Mouse (Mus musculus): ENCODE measurements around the gene Synm. TPM values are rescaled to one million over a fixed set of nuclear protein-coding genes. Genes with fewer than 3 reads are reported as not detected.

Gene Synm
- 4.8 and 5.6 TPM in 2 replicates for polyA plus RNA-seq (2014; fragmentation: Nextera tagmentation; extraction: Ambion mirVana)

DNA sequence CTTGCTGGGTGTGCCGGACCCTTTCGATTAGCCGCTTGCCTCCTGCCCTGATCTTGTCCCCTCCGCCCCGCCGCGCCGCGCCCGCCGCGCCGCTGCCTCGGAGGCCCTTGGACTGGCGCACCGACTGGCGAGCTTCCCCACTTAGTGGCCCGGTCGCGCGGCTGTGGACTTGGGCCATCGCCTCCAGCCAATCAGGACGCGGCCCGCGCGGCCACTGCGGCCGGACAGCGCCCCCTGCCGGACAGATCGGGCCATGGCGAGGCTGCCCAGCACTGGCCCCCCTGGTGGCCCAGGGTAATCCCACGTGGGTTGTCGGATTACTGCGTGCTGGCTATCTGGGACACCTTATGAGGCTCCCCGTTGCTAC, at the start of gene Synm:
Synm (minus strand) TSS at position 114 of the 367 bp plus-strand sequence.
- Histone ChIP-seq H3K27ac (ENCODE audit: low read depth) (peak within 1 kb of the TSS; percentile 36; the same call in 1 of the 2 replicates), H3K9ac (peak within 1 kb of the TSS; percentile 50), H3K9me3 (ENCODE audit: low read depth, low read length) (no peaks in the 10 kb centered on the region), H3K27me3 (ENCODE audit: insufficient read depth, low read length) (peaks cover 7% of the 10 kb centered on the region), H3K36me3 (ENCODE audit: insufficient read depth) (no peaks in the 10 kb centered on the region), H3K4me2 (peak within 1 kb of the TSS; percentile 100), H3K4me3 (ENCODE audit: low read depth, low read length) (peak within 1 kb of the TSS; percentile 56), H3K4me1 (ENCODE audit: insufficient read depth) (no peaks in the 10 kb centered on the region)
- DNase-seq (peak; percentile 94), ATAC-seq (ENCODE audit: insufficient read depth) (peak; percentile 89)
- TF ChIP-seq CTCF (IDR thresholded peaks at IDR 0.05; ENCODE audit: low read depth): peak; percentile 87
- WGBS: under 1% methylated on average over 36 of the region's 37 CpGs

GRCm38 (mm10) chr7:67803857-67804215, 44.3 kb upstream of the Synm start:
- H3K4me3 ChIP-seq (ENCODE audit: low read depth, low read length): peak overlapping the region; percentile 37
- no peak for TF ChIP-seq CTCF (IDR thresholded peaks at IDR 0.05; ENCODE audit: low read depth)
- DNase-seq (no peak), ATAC-seq (ENCODE audit: insufficient read depth) (no peak; the same call in 1 of the 2 replicates)
- no peaks in the 10 kb centered on the region for H3K27me3 ChIP-seq (ENCODE audit: insufficient read depth, low read length)
- H3K27ac ChIP-seq (ENCODE audit: low read depth): no peak overlapping the region
- peak overlapping the region; percentile 23 for H3K9ac ChIP-seq
- no peaks in the 10 kb centered on the region for H3K9me3 ChIP-seq (ENCODE audit: low read depth, low read length)
- peak overlapping the region; percentile 64 for H3K4me2 ChIP-seq
- 13% methylated on average over 12 of the region's 13 CpGs for WGBS
- H3K4me1 ChIP-seq (ENCODE audit: insufficient read depth): peaks cover 6% of the 10 kb centered on the region
- no peaks in the 10 kb centered on the region for H3K36me3 ChIP-seq (ENCODE audit: insufficient read depth)

DNA sequence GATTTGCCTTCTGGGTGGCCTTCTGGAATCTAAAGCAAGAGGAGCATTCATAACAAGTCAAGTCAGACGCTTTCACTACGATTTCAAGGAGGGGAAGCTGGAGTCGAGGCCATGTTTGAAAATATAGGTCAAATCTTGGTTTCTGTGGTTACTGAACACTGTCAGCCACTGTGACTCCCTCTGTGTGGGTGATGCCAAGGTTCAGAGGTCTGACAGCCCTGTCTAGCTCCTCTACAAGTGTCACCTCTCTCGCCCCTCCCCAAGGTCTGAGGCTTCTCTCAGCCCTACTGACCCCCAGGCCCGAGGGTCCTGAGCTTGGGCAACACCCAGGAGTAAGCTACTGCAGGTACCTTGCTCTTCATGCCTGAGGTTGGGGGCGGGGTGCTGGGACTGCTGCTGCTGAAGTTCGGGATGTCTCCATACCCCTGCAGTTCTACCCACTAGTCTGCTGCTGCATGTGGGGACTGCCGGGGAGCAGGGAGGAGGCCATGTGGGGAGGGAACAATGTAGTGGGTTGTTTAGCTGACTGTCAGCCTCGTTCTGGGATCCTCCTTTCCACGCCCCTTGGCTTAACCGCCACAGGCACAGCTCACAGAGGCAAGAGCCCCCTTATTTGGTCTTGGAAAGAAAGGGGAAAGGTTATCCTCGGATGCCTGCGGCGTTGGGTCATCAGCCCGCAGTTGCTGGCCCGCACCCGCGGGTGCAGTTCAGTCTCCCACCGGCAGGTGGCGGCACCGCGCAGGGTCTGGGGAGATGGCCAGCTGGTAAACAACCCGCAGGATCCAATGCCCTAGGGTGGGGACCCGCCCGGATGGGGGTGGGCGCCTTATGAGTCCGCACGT, 43.7 kb upstream of the Synm start:
- ATAC-seq (ENCODE audit: insufficient read depth) (peak; percentile 88), DNase-seq (peak; percentile 91)
- Histone ChIP-seq H3K4me1 (ENCODE audit: insufficient read depth) (peaks cover 6% of the 10 kb centered on the region), H3K4me3 (ENCODE audit: low read depth, low read length) (peak overlapping the region; percentile 37), H3K27me3 (ENCODE audit: insufficient read depth, low read length) (no peaks in the 10 kb centered on the region), H3K9ac (peak overlapping the region; percentile 23), H3K9me3 (ENCODE audit: low read depth, low read length) (no peaks in the 10 kb centered on the region), H3K27ac (ENCODE audit: low read depth) (no peak overlapping the region), H3K36me3 (ENCODE audit: insufficient read depth) (no peaks in the 10 kb centered on the region), H3K4me2 (peak overlapping the region; percentile 64)
- 9% methylated on average over 28 of the region's 28 CpGs for WGBS
- peak; percentile 99 for TF ChIP-seq CTCF (IDR thresholded peaks at IDR 0.05; ENCODE audit: low read depth)

GRCm38 (mm10) chr7:67801022-67801421, 41.5 kb upstream of the Synm start:
- Histone ChIP-seq H3K4me1 (ENCODE audit: insufficient read depth) (peaks cover 6% of the 10 kb centered on the region), H3K4me2 (no peak overlapping the region), H3K4me3 (ENCODE audit: low read depth, low read length) (no peak overlapping the region), H3K27me3 (ENCODE audit: insufficient read depth, low read length) (no peaks in the 10 kb centered on the region), H3K27ac (ENCODE audit: low read depth) (no peak overlapping the region), H3K9me3 (ENCODE audit: low read depth, low read length) (no peaks in the 10 kb centered on the region), H3K36me3 (ENCODE audit: insufficient read depth) (no peaks in the 10 kb centered on the region), H3K9ac (no peak overlapping the region)
- WGBS: 66% methylated on average over 4 of the region's 4 CpGs
- TF ChIP-seq CTCF (IDR thresholded peaks at IDR 0.05; ENCODE audit: low read depth): no peak
- ATAC-seq (ENCODE audit: insufficient read depth) (no peak), DNase-seq (no peak)

- Histone ChIP-seq H3K4me1 (ENCODE audit: insufficient read depth) (peaks cover 6% of the 10 kb centered on the region), H3K27me3 (ENCODE audit: insufficient read depth, low read length) (no peaks in the 10 kb centered on the region), H3K36me3 (ENCODE audit: insufficient read depth) (no peaks in the 10 kb centered on the region), H3K9ac (no peak overlapping the region), H3K9me3 (ENCODE audit: low read depth, low read length) (no peaks in the 10 kb centered on the region), H3K4me3 (ENCODE audit: low read depth, low read length) (no peak overlapping the region), H3K27ac (ENCODE audit: low read depth) (no peak overlapping the region), H3K4me2 (no peak overlapping the region)
- no peak for TF ChIP-seq CTCF (IDR thresholded peaks at IDR 0.05; ENCODE audit: low read depth)
- no peak for ATAC-seq (ENCODE audit: insufficient read depth)
- WGBS: 85% methylated on average over 6 of the region's 6 CpGs
- DNase-seq: no peak
Measured at GRCm38 (mm10) chr7:67800547-67800946, 41.0 kb upstream of the Synm start.

- Histone ChIP-seq H3K36me3 (ENCODE audit: insufficient read depth) (no peaks in the 10 kb centered on the region), H3K27ac (ENCODE audit: low read depth) (no peak overlapping the region), H3K9ac (no peak overlapping the region), H3K9me3 (ENCODE audit: low read depth, low read length) (no peaks in the 10 kb centered on the region), H3K4me1 (ENCODE audit: insufficient read depth) (peaks cover 6% of the 10 kb centered on the region), H3K27me3 (ENCODE audit: insufficient read depth, low read length) (no peaks in the 10 kb centered on the region), H3K4me3 (ENCODE audit: low read depth, low read length) (no peak overlapping the region), H3K4me2 (no peak overlapping the region)
- no peak for TF ChIP-seq CTCF (IDR thresholded peaks at IDR 0.05; ENCODE audit: low read depth)
- DNase-seq (no peak), ATAC-seq (ENCODE audit: insufficient read depth) (no peak)
- 90% methylated on average over 4 of the region's 4 CpGs for WGBS
Measured at GRCm38 (mm10) chr7:67798476-67798875, 38.9 kb upstream of the Synm start.

- WGBS: 15% methylated on average over 8 of the region's 8 CpGs
- peak; percentile 28 for DNase-seq
- H3K9ac ChIP-seq: no peak overlapping the region
- no peaks in the 10 kb centered on the region for H3K4me1 ChIP-seq (ENCODE audit: insufficient read depth)
- H3K9me3 ChIP-seq (ENCODE audit: low read depth, low read length): no peaks in the 10 kb centered on the region
- ATAC-seq (ENCODE audit: insufficient read depth): no peak
- H3K27me3 ChIP-seq (ENCODE audit: insufficient read depth, low read length): no peaks in the 10 kb centered on the region
- no peaks in the 10 kb centered on the region for H3K36me3 ChIP-seq (ENCODE audit: insufficient read depth)
- no peak overlapping the region for H3K4me2 ChIP-seq
- TF ChIP-seq CTCF (IDR thresholded peaks at IDR 0.05; ENCODE audit: low read depth): no peak
- no peak overlapping the region for H3K4me3 ChIP-seq (ENCODE audit: low read depth, low read length)
- no peak overlapping the region for H3K27ac ChIP-seq (ENCODE audit: low read depth)
Measured at GRCm38 (mm10) chr7:67797065-67797464, 37.5 kb upstream of the Synm start.

All from lung, embryonic 14.5 days (tissue).